Mouse (Mus musculus) embryonic facial prominence, embryonic 11.5 days (tissue): ENCODE measurements at regions not wholly inside any gene's neighbourhood (a gene's known extent, or its start where the extent isn't known, plus 50 kb on each side); places are given as distances from the start of the nearest gene placed in this dataset.

Source experiments
- ATAC-seq: fragments of 200-750 bp; cut with Nextera tagmentation; replicated peaks from 2 replicates; pipeline ENCODE4 v1.8.0; 2017; ENCODE audit warnings: low read depth; ENCODE audit not compliant: insufficient number of reproducible peaks, low FRiP score, low TSS enrichment
- DNase-seq: peaks from one replicate; pipeline ENCODE4 v3.0.0-alpha.2; 2015; ENCODE audit warnings: low spot score
- H3K27ac ChIP-seq: fragments of 300-500 bp; sonication (generic); replicated peaks from 2 replicates; pipeline ENCODE4 v1.5.1; 2014; ENCODE audit warnings: mild to moderate bottlenecking, low read depth, low read length, control low read depth
- H3K27me3 ChIP-seq: fragments of 300-500 bp; sonication (generic); 2 replicates; pipeline ENCODE4 v1.6.1; 2014; ENCODE audit warnings: mild to moderate bottlenecking, low read length, moderate library complexity, mixed read lengths; ENCODE audit not compliant: control insufficient read depth, insufficient read depth
- H3K36me3 ChIP-seq: fragments of 300-500 bp; sonication (generic); replicated peaks from 2 replicates; pipeline ENCODE4 v1.6.1; 2014; ENCODE audit warnings: low read depth, mild to moderate bottlenecking, low read length, moderate library complexity, mixed read lengths; ENCODE audit not compliant: control insufficient read depth, insufficient read depth
- H3K4me1 ChIP-seq: fragments of 300-500 bp; sonication (generic); 2 replicates; pipeline ENCODE4 v1.6.1; 2014; ENCODE audit warnings: low read length, mixed read lengths; ENCODE audit not compliant: control insufficient read depth, insufficient read depth
- H3K4me2 ChIP-seq: fragments of 300-500 bp; sonication (generic); 2 replicates; pipeline ENCODE4 v1.6.1; 2014; ENCODE audit warnings: low read depth, mild to moderate bottlenecking, control low read depth, low read length, moderate library complexity
- H3K4me3 ChIP-seq: fragments of 300-500 bp; sonication (generic); 2 replicates; pipeline ENCODE4 v1.5.1; 2014; ENCODE audit warnings: low read depth, low read length, control low read depth
- H3K9ac ChIP-seq: fragments of 300-500 bp; sonication (generic); replicated peaks from 2 replicates; pipeline ENCODE4 v1.6.1; 2014; ENCODE audit warnings: mild to moderate bottlenecking, control low read depth, low read length
- H3K9me3 ChIP-seq: fragments of 300-500 bp; sonication (generic); replicated peaks from 2 replicates; pipeline ENCODE4 v1.6.1; 2016; ENCODE audit warnings: mild to moderate bottlenecking, low read length, inconsistent platforms, mixed read lengths; ENCODE audit not compliant: control insufficient read depth
- WGBS: fragments of 180-500 bp; shearing (Covaris S2); extraction: QIAGEN DNeasy Blood & Tissue Kit; methylation state at CpG from one replicate; pipeline ENCODE4 v1.1.7; 2014; 5-methylcytosine and 5-hydroxymethylcytosine counted together

DNA sequence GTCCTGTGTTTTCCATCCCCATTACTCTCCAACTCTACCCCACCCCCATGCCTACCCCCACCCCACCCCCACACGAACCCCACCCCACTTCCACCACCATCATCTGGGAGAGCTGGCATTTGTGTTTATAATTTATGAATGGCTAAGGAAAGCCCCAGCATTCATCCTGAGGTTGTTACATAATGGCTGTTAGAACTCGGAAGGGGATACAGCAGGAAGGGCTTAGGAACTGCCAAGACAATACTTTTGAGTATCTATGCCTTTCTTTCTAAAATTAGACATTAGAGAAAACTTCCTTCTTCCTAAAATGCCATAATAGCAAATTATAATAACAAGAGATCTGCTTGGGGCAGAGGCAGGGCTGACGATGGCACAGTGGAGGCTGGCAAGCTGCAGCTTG is 655.9 kb downstream of the Zfp706 start:
- ATAC-seq (no peak), DNase-seq (no peak)
- Histone ChIP-seq H3K27ac (no peak overlapping the region), H3K36me3 (no peaks in the 10 kb centered on the region), H3K27me3 (no peaks in the 10 kb centered on the region), H3K4me2 (no peak overlapping the region), H3K4me1 (no peaks in the 10 kb centered on the region), H3K4me3 (no peak overlapping the region), H3K9ac (no peak overlapping the region), H3K9me3 (no peaks in the 10 kb centered on the region)
- 57% methylated on average over 3 of the region's 3 CpGs for WGBS

DNA sequence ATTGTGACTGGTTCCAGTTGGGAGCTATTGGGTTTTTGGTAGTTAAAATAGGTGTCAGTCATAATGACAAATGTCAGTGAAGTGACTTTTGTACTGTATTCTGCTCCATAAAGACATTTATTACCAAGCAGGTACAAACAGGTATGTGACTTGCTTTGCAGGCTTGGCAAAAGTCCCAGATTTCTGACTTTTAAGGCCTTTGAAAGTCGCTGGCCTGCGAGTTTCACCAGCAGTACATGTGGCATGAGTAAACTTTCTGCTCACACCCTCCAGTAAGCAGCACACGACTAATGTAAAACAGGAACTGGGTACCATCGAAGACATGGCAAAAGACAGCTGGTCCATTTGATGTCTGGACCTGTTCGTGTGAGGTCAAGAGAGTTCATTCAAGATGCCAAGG is 659.2 kb downstream of the Zfp706 start:
- Histone ChIP-seq H3K36me3 (no peaks in the 10 kb centered on the region), H3K4me3 (no peak overlapping the region), H3K4me2 (no peak overlapping the region), H3K4me1 (no peaks in the 10 kb centered on the region), H3K9me3 (no peaks in the 10 kb centered on the region), H3K9ac (no peak overlapping the region), H3K27ac (no peak overlapping the region), H3K27me3 (no peaks in the 10 kb centered on the region)
- ATAC-seq (no peak), DNase-seq (no peak)
- 75% methylated on average over 5 of the region's 5 CpGs for WGBS

DNA sequence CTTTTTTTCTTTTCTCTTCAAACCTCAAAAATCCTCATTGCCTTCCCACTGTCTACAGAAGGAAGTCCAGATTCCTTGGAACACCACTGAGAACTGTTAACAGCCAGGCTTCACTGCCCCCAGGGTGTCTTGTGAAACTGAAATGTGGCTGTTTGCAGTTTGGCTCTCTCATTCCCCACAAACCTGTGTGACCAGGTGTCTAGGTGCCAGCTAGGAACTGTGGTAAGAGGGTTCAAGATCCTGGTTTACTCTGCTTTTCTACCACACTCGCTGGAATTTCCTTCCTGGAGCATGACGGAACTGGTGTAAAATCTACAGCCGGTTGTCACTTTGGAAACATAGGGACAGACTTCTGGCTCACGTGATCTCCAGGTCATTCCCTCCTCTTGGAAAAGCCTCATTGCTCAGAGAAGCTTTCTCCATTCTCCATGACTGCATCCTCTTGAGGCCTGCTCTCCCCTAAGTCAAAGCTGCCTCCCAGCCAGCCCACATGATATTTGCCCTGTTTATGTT is 660.2 kb downstream of the Zfp706 start:
- ATAC-seq (no peak), DNase-seq (no peak)
- Histone ChIP-seq H3K9ac (no peak overlapping the region), H3K27me3 (no peaks in the 10 kb centered on the region), H3K36me3 (no peaks in the 10 kb centered on the region), H3K4me1 (no peaks in the 10 kb centered on the region), H3K4me3 (no peak overlapping the region), H3K9me3 (no peaks in the 10 kb centered on the region), H3K27ac (no peak overlapping the region), H3K4me2 (no peak overlapping the region)
- 68% methylated on average over 4 of the region's 4 CpGs for WGBS

DNA sequence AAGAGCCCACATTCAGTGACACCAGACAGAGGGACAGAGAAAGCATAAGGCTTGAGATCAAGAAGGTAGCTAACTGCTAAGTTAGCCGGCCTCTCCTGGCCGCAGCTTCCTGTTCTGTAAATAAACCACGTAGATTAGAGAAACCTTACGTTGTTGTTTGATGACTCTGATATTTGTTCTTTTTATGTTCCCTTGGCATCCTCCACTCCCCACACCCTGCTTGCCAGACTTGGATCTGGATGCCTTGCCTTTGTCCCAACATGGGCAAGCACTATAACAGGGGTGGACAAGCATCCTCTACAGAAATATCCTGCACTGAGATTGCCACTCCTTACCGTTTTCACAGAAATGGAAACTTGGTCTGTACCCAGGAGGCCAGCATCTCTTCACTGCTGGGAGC is 661.4 kb downstream of the Zfp706 start:
- Histone ChIP-seq H3K9me3 (no peaks in the 10 kb centered on the region), H3K27ac (no peak overlapping the region), H3K36me3 (no peaks in the 10 kb centered on the region), H3K4me3 (no peak overlapping the region), H3K27me3 (no peaks in the 10 kb centered on the region), H3K4me2 (no peak overlapping the region), H3K4me1 (no peaks in the 10 kb centered on the region), H3K9ac (no peak overlapping the region)
- no peak for ATAC-seq
- DNase-seq: no peak
- 73% methylated on average over 5 of the region's 5 CpGs for WGBS

DNA sequence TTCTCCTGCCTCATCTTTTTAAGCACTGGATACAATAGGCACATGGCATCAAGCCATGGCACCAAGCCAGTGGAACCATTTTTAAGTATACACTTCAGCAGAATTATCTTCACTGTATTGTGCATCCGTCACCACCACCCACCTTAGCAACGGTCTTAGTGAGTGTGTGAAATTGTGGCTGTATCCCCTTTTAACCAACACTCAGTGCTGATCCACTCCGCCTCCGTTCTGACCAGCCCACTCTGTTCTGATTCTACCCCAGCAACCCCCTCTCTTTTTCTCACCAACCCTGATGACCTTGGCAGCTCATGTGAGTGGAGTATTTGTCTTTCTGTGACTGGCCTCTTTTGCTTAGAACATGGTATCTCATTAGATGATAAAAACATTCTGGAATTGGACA is 662.2 kb downstream of the Zfp706 start:
- Histone ChIP-seq H3K9ac (no peak overlapping the region), H3K4me1 (no peaks in the 10 kb centered on the region), H3K27ac (no peak overlapping the region), H3K36me3 (no peaks in the 10 kb centered on the region), H3K27me3 (no peaks in the 10 kb centered on the region), H3K4me2 (no peak overlapping the region), H3K9me3 (no peaks in the 10 kb centered on the region), H3K4me3 (no peak overlapping the region)
- ATAC-seq (no peak), DNase-seq (no peak)
- WGBS: 86% methylated on average over 4 of the region's 4 CpGs

DNA sequence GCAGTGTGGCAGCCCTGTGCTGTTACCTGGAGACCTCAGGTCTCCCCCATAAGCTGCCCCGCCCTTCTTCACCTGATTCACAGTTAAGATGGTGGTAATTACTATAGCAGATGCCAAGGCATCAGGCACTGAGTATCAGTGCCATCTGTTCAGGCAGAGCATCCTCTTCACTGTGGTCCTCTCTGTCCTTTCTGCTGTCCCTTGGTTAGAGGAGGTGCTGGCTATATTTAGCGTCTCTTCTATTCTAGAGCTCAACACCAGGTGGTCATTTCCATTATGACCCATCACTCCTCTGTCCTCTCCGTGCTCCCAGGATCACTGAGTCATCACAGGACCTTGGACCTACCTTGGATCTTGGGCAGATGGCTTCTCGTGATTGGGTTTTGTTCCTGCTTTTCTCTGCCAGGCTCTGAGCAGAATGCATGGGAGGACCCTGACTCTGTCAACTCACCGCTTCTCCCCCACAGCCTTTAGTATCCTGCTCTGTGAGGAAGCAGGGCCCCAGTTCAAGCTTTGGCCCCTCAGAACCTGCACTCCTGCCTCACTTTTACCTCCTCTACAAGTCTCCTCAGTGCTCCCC is 667.5 kb downstream of the Zfp706 start:
- Histone ChIP-seq H3K9me3 (no peaks in the 10 kb centered on the region), H3K4me2 (no peak overlapping the region), H3K4me1 (no peaks in the 10 kb centered on the region), H3K9ac (no peak overlapping the region), H3K27ac (no peak overlapping the region), H3K36me3 (no peaks in the 10 kb centered on the region), H3K4me3 (no peak overlapping the region), H3K27me3 (no peaks in the 10 kb centered on the region)
- ATAC-seq (no peak), DNase-seq (no peak)
- WGBS: 82% methylated on average over 5 of the region's 5 CpGs

DNA sequence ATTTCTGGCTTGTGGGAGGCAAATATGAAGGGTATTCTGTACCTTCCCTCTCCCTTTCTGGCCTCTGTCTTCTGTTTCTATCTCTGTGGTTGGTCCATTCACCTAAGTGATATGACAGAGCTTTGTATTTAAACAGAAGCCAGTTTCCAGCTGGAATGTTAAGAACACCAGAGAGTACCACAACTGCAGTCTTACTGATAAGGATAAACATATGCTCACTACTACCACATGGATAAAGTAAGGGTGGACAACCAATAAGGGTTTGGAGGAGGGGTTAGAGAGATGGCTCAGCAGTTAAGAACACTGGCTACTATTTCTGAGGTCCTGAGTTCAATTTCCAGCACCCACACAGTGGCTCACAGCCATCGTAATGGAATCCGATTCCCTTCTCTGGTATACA is 668.8 kb downstream of the Zfp706 start:
- WGBS: 80% methylated on average over 2 of the region's 2 CpGs
- no peaks in the 10 kb centered on the region for H3K36me3 ChIP-seq
- ATAC-seq (no peak), DNase-seq (no peak)
- no peak overlapping the region for H3K9ac ChIP-seq
- H3K9me3 ChIP-seq: no peaks in the 10 kb centered on the region
- no peaks in the 10 kb centered on the region for H3K4me1 ChIP-seq
- no peak overlapping the region for H3K4me3 ChIP-seq
- H3K27me3 ChIP-seq: no peaks in the 10 kb centered on the region
- H3K4me2 ChIP-seq: no peak overlapping the region
- no peak overlapping the region for H3K27ac ChIP-seq

DNA sequence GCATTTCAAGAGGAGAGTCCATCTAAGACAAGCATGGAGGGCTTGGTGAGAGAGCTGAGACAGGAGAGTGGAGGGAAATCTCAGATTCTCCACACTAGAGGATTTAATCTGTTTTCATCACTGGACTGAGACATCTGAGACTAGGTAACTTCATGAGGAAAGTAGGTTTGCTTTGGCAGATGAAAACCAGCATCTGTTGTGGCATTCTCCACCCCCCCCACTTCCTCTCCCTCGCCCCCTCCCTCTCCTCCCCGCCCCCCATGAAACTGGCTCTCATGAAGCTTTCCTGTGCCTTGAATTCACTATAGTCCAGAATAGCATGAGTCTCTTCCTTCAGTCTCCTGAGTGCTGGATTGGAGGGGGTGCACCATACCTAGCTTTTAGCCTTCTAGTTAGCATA is 670.7 kb downstream of the Zfp706 start:
- 86% methylated on average over 2 of the region's 2 CpGs for WGBS
- ATAC-seq (no peak), DNase-seq (no peak)
- Histone ChIP-seq H3K9me3 (no peaks in the 10 kb centered on the region), H3K27me3 (no peaks in the 10 kb centered on the region), H3K36me3 (no peaks in the 10 kb centered on the region), H3K27ac (no peak overlapping the region), H3K4me3 (no peak overlapping the region), H3K4me1 (no peaks in the 10 kb centered on the region), H3K4me2 (no peak overlapping the region), H3K9ac (no peak overlapping the region)
